Mouse (Mus musculus) thymus, postnatal 25 days (tissue): ENCODE results near the gene Olfr272.
A peak's percentile ranks its signal among the peaks of the same experiment; 100 is the strongest.

Source experiments
- DNase-seq: peaks from one replicate; pipeline ENCODE4 v3.0.0; 2022

Olfr272 gene

DNA sequence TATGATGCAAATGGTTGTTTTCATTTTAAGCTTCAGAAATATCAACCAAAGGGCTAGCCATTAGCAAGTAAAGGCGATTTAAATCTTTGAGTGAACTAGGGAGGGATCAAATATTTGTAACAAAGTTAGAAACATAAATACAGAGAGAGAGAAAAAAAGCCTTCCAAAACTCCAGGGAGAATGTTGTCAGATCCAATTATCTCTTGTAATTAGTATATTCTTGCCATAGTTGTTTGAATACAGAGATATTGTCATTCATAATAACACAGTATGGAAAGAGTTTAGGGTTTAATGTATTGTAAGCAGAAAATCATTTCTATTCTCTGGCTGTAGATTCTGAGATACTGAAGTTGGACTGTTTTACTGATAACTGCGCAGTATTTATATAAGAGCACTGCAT is at the start of gene Olfr272:
Olfr272 (minus strand) TSS at position 101 of the 400 bp plus-strand sequence.
- no peak for DNase-seq

- DNase-seq: no peak
These were observed 45.3 kb upstream of the Olfr272 start, which contains the start of gene Olfr270 for GRCm38 (mm10) chr4:52964247-52964646. TSS of gene Olfr270 (plus strand) at chr4:52964547.

GRCm38 (mm10) chr4:52958693-52959092 is 39.7 kb upstream of the Olfr272 start:
- peak; percentile 2 for DNase-seq

DNA sequence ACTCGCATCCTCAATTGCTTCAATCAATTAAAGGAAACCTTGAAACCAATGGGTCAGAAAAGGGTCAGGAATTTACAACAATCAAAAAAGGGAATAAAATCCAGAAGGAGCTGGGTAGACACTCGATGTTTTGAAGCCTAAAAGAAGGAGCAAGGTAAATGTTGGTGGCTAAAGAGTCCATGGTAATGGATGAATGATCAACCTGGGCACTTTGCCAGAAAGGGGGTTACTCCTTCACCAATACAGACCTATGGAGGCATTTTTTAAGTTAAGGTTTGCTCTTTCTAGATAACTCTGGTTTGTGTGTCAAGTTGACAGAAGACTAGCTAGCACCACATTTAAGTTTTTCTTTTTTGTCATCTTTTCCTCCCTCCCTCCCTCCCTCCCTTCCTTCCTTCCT is 30.0 kb upstream of the Olfr272 start:
- no peak for DNase-seq

GRCm38 (mm10) chr4:52946665-52947064 is 27.7 kb upstream of the Olfr272 start:
- DNase-seq: no peak

GRCm38 (mm10) chr4:52930480-52930879 is 11.5 kb upstream of the Olfr272 start:
- DNase-seq: no peak

DNA sequence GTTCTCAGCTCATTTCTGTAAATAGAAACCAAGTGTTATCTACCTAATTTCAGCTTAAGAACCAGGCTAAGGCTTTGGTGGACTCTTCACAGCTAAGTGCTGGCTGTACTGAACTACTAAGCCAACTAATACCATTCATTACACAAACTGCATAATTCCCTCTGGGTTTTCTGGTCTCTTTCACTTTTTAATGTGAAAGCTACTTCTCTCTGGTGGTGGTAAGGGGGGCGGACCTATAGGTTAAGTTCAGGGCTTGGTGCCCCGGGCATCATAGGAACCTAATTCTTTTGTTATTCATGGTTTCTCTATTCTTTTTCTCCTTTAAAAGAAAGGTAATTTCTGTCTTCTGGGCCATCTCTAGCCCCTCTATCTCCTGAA is 1.7 kb downstream of the Olfr272 start:
- DNase-seq: no peak

DNA sequence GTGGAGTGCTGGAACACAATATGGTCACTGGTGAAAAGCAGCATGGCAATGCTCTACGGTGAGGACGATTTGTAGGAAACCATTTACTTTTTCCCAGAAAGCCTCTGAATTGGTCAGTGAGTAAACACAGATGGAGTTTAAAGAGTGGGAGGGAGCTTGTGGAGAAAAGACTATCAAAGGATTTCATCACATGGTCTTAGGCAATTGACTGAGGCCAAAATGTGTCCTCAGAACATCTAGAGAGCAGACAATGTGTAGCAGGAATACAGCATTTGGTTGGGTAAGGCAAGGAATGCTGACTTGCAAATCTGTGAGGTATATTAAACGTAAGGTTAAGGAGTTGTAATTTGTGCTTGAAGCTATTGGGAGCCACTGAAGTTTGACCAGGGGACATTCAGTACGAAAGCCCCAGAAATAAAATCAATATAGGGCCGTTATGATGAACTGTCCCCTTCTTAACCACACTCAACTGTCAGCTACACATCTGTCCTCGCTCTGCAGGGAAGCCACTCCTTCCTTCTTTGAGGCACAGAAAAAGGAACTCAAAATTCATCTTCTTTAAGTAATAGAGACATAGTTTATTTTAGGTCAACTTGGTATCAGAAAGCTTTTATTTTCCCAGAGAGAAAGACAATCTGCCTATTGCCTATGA is 2.2 kb downstream of the Olfr272 start:
- no peak for DNase-seq

- no peak for DNase-seq
These were observed 6.6 kb downstream of the Olfr272 start for GRCm38 (mm10) chr4:52912409-52912808.

- no peak for DNase-seq
These were observed 9.4 kb downstream of the Olfr272 start for GRCm38 (mm10) chr4:52909542-52909941.

- DNase-seq: no peak
These were observed 54.8 kb downstream of the Olfr272 start for GRCm38 (mm10) chr4:52864156-52864555.
